Mouse (Mus musculus) kidney, postnatal 10 days (tissue): ENCODE measurements around the gene Tagln2.

ENCODE experiments used
- DNase-seq: peaks from one replicate; pipeline ENCODE4 v3.0.0; 2021; ENCODE audit warnings: mixed read lengths

Tagln2 gene

GRCm38 (mm10) chr1:172481540-172482280 lies 18.1 kb upstream of the Tagln2 start, which contains the start of gene Igsf9:
TSS of gene Igsf9 (plus strand) at chr1:172481788.
- DNase-seq = peak; percentile 97

- peak; percentile 54 for DNase-seq
Measured at GRCm38 (mm10) chr1:172482518-172483360, 17.1 kb upstream of the Tagln2 start.

DNA sequence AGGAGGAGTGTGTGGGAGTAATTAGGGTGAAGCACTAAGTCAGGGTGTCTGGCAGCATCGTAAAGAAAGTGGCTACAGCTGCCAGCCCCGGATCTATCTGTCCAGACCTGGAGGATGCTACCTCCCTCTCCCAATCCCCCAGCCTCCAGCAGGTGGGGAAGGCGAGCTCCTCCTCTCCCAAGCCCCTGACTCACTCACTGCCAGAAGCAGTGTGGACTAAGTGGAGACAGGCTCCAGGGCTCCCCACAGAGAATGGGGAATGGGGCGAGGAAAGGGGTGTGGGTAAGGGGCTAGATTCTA lies 16.5 kb upstream of the Tagln2 start:
- no peak for DNase-seq

GRCm38 (mm10) chr1:172484236-172484635 lies 15.6 kb upstream of the Tagln2 start:
- no peak for DNase-seq

GRCm38 (mm10) chr1:172484671-172485070 lies 15.2 kb upstream of the Tagln2 start:
- no peak for DNase-seq

- no peak for DNase-seq
Measured at GRCm38 (mm10) chr1:172485821-172486220, 14.0 kb upstream of the Tagln2 start.

DNA sequence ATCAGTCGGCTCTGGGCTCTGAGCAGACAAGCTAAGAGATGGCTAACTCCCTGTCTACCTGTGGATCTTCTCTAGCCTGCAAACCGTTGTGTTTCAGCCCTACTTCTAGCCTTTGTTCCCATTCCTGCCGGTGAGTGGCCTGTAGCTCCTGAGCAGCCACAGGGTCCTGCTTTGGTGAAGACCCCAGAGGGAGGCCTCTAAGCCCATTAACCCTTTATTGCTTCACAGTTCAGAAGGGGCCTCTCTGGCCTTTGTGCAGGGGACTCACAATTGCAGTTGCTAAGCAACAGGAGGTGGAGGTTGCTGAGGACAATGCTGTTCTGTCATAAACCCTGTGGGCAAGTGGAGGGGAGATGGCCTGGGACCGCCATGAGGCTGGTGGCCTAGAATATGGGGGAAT lies 13.6 kb upstream of the Tagln2 start:
- no peak for DNase-seq

DNA sequence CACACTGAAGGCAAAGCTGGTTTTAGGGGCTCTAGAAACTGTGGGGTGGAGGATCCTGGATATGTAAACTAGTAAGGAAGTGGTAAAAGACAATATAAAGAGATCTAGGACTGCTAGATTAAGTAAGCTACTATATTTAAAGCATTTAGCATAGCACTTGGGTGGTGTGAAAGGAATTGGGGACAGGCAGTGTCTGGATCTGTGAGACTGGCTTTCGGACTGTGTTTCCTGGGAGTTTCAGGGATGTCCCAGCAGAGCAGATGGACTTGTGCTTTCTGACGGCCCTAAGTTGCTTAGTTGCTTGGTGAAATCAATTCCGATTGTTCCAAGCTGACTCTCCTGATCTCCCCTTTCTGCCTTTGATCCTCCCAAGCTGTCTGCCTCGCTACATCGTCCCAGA lies 13.2 kb upstream of the Tagln2 start:
- DNase-seq = no peak

DNA sequence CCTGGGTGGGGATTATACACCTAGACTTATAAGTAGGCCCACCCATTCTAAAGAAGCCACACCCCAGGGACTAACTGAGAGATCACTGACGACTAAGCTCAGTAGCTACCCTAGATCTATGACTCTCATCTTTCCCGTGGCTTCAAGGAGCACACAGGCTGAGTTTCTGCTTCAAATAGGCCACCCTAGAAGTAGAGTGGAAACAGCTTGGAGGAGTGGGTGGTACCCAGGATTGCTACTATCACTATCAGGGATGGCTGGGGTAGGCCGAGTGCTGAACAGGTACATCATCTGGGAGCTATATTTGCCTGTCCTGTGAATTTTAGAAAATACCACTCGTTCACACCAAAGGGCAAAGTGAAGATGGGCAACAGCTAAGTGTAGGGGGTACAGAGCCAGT lies 12.0 kb upstream of the Tagln2 start:
- DNase-seq = no peak

DNA sequence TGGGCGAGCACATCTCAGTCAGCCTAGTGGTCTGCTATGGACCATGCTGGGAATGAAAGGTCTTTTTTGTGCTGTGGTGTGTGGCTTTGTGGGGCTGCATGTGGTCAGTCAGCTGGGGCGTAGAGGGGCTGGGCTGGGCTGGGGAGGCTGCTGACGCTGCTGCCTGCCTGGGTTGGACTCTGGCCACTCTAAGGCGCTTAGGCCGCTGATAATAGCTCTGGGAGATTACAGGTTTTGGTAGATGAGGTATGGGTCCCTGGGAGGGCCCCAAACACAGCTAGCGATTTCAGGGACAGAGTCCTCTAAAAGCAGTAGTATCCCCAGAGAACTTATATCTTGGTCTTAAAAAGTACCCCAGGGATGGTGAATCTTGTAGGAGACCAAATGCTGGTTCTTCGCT lies 11.0 kb upstream of the Tagln2 start:
- DNase-seq = no peak

- no peak for DNase-seq
Measured at GRCm38 (mm10) chr1:172489585-172490250, 10.1 kb upstream of the Tagln2 start.

DNA sequence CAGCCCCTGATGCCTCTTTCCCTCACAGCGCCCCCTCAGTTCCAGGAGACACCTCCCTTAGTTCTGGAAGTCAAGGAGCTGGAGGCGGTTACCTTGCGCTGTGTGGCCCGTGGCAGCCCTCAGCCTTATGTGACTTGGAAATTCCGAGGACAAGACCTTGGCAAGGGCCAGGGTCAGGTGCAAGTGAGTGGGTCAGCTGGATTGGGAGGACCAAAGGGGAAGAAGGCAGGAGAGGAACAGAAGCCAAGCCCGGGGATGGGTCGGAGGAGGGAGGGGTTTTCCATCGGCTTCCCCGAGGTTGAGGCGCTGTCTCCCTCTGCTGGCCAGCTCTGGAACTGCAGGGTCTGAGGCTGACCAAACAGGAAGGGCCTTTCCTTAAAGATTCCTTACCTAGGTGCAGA lies 9.6 kb upstream of the Tagln2 start:
- DNase-seq = peak; percentile 94

DNA sequence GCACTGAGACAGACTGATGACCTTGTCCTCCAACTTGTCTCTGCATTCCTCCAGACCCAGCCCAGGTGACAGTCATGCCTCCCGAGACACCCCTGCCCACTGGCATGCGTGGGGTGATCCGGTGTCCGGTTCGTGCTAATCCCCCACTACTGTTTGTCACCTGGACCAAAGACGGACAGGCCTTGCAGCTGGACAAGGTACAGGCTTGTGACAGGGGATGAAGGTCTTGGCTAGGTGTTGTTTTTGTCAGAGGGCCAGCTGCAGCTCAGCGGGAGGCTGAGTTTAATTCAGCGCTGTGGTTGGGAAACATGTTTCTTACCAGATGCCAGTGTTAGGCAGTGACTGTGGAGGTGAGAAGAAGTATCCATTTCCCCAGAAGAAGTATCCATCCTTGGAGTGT lies 7.8 kb upstream of the Tagln2 start:
- DNase-seq = no peak

DNA sequence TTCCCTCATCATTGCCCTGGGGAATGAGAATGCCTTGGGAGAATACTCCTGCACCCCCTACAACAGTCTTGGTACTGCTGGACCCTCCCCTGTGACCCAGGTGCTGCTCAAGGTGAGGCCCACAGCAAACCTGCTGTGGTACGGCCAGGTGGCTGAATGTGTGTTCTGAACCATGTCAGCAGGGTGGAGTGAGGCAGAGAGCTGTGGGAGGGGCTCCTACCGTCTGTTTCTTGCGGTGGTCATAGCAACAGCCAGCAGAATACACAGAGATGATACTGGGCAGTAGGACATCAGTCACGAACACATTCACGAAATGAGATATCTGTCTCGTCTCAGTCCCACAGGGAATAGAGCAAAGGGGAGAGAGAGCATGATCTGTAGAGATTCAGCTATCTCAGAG lies 6.3 kb upstream of the Tagln2 start:
- no peak for DNase-seq

DNA sequence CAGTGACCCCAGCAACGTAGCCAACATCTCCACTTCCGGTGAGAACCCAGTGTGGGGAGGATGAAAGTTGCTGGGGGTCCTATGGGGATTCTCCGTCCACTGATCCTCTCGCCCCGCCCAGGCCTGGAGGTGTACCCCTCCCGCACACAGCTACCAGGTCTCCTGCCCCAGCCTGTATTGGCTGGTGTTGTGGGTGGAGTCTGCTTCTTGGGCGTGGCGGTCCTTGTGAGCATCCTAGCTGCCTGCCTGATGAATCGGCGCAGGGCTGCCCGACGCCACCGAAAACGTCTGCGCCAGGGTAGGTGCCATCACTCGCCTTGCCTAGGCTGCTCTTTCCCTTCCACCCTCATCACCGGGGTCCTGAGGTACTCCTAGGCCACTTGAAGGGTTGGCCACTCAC lies 3.8 kb upstream of the Tagln2 start:
- DNase-seq = no peak

GRCm38 (mm10) chr1:172497428-172497827 lies 2.4 kb upstream of the Tagln2 start:
- DNase-seq = no peak

GRCm38 (mm10) chr1:172500451-172501370 lies 864 bp downstream of the Tagln2 start:
- DNase-seq = peak; percentile 85

- peak; percentile 84 for DNase-seq
Measured at GRCm38 (mm10) chr1:172501371-172502144, 1.7 kb downstream of the Tagln2 start.

- peak; percentile 79 for DNase-seq
Measured at GRCm38 (mm10) chr1:172502145-172503110, 2.6 kb downstream of the Tagln2 start.
